Mouse (Mus musculus): ENCODE results near the gene Card11. TPM values are rescaled to one million over a fixed set of nuclear protein-coding genes. Genes with fewer than 3 reads are reported as not detected.
A peak's percentile ranks its signal among the peaks of the same experiment; 100 is the strongest.

The Card11 gene
- total and polyA plus RNA-seq, 3 experiments, result not detected

- Histone ChIP-seq H3K9me3 (replicated peaks) (no peaks in the 10 kb centered on the region), H3K27me3 (ENCODE audit: insufficient read depth, low read length) (no peaks in the 10 kb centered on the region; the same call in 1 of the 2 replicates), H3K36me3 (replicated peaks) (no peaks in the 10 kb centered on the region), H3K4me1 (ENCODE audit: insufficient read depth, low read depth, low read length) (no peaks in the 10 kb centered on the region), H3K4me3 (ENCODE audit: low read depth, low read length) (no peak overlapping the region)
- TF ChIP-seq POLR2AphosphoS5 (IDR thresholded peaks at IDR 0.05; ENCODE audit: insufficient replicate concordance, low read depth, low read length), result no peak
- ATAC-seq (ENCODE audit: extremely low read depth, insufficient number of reproducible peaks, low FRiP score, poor library complexity, severe bottlenecking) (no peak), DNase-seq (ENCODE audit: low spot score) (no peak)
Observed at GRCm38 (mm10) chr5:140854700-140855099, 145.7 kb downstream of the Card11 start.

- H3K36me3 ChIP-seq (replicated peaks), result no peaks in the 10 kb centered on the region
- no peak for DNase-seq (ENCODE audit: low spot score)
- TF ChIP-seq POLR2AphosphoS5 (IDR thresholded peaks at IDR 0.05; ENCODE audit: insufficient replicate concordance, low read depth, low read length) (no peak), CTCF (IDR thresholded peaks at IDR 0.05; ENCODE audit: low read depth, low read length) (no peak), TAL1 (conservative IDR thresholded peaks at IDR 0.05; ENCODE audit: low read depth, low read length) (no peak), GATA2 (IDR thresholded peaks at IDR 0.05; ENCODE audit: borderline replicate concordance, low read depth, low read length) (no peak), GATA1 (IDR thresholded peaks at IDR 0.05; ENCODE audit: borderline replicate concordance, low read length) (no peak)
- H3K4me3 ChIP-seq (ENCODE audit: low read depth, low read length), result no peak overlapping the region
- ATAC-seq (ENCODE audit: extremely low read depth, insufficient number of reproducible peaks, low FRiP score, poor library complexity, severe bottlenecking), result no peak
- H3K27me3 ChIP-seq (ENCODE audit: insufficient read depth, low read length), result no peaks in the 10 kb centered on the region; the same call in 1 of the 2 replicates
- no peaks in the 10 kb centered on the region for H3K4me1 ChIP-seq (ENCODE audit: insufficient read depth, low read depth, low read length)
- H3K9me3 ChIP-seq (replicated peaks), result no peaks in the 10 kb centered on the region
Observed at GRCm38 (mm10) chr5:140853723-140854122, 146.7 kb downstream of the Card11 start.

DNA sequence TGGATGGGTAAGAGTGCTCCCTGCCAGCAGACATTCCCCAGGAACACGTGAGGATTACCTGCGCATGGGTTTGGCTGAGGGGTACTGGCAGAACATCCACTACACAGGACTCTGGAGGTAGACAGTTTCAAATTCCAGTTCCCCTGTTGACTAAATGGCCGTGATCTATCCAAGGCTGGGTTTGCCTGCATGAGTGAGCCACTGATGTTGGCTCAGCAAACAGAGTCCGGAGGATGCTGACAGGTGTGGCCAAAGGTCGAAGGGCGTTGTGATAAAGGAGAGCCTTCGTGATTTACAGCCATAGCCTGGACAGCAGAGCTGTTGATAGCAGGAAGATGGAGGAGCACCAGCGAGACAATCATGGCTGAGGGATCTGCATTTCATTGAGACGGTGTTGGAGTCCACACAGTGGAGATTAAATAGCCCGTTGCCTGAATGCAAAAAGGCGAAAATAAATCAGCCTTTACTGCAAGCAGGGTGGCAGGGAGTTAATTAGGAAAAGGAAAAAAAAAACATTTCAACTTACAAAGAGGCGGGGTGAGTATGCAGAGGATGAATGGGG lies 147.9 kb downstream of the Card11 start:
- no peak for DNase-seq (ENCODE audit: low spot score)

GRCm38 (mm10) chr5:140847300-140847729 lies 153.1 kb downstream of the Card11 start:
- Histone ChIP-seq H3K27me3 (ENCODE audit: insufficient read depth, low read length) (no peaks in the 10 kb centered on the region; the same call in none of the 2 replicates), H3K4me1 (ENCODE audit: insufficient read depth, low read depth, low read length) (no peaks in the 10 kb centered on the region), H3K9me3 (replicated peaks) (no peaks in the 10 kb centered on the region), H3K4me3 (ENCODE audit: low read depth, low read length) (no peak overlapping the region), H3K36me3 (replicated peaks) (no peaks in the 10 kb centered on the region)
- peak; percentile 54 for ATAC-seq (ENCODE audit: extremely low read depth, insufficient number of reproducible peaks, low FRiP score, poor library complexity, severe bottlenecking)
- TF ChIP-seq POLR2AphosphoS5 (IDR thresholded peaks at IDR 0.05; ENCODE audit: insufficient replicate concordance, low read depth, low read length), result no peak
- peak; percentile 50 for TF ChIP-seq CTCF (IDR thresholded peaks at IDR 0.05; ENCODE audit: low read depth, low read length)
- no peak for TF ChIP-seq GATA1 (IDR thresholded peaks at IDR 0.05; ENCODE audit: borderline replicate concordance, low read length)
- peak; percentile 40 for DNase-seq (ENCODE audit: low spot score)

More for the DNA sequence above, 147.9 kb downstream of the Card11 start:
- Histone ChIP-seq H3K27me3 (ENCODE audit: insufficient read depth, low read length) (no peaks in the 10 kb centered on the region; the same call in 1 of the 2 replicates), H3K4me3 (ENCODE audit: low read depth, low read length) (no peak overlapping the region), H3K9me3 (replicated peaks) (no peaks in the 10 kb centered on the region), H3K36me3 (replicated peaks) (no peaks in the 10 kb centered on the region), H3K4me1 (ENCODE audit: insufficient read depth, low read depth, low read length) (no peaks in the 10 kb centered on the region)
- TF ChIP-seq GATA1 (IDR thresholded peaks at IDR 0.05; ENCODE audit: borderline replicate concordance, low read length), result no peak
- no peak for TF ChIP-seq GATA2 (IDR thresholded peaks at IDR 0.05; ENCODE audit: borderline replicate concordance, low read depth, low read length)
- no peak for TF ChIP-seq CTCF (IDR thresholded peaks at IDR 0.05; ENCODE audit: low read depth, low read length)
- no peak for TF ChIP-seq POLR2AphosphoS5 (IDR thresholded peaks at IDR 0.05; ENCODE audit: insufficient replicate concordance, low read depth, low read length)
- no peak for TF ChIP-seq TAL1 (conservative IDR thresholded peaks at IDR 0.05; ENCODE audit: low read depth, low read length)
- ATAC-seq (ENCODE audit: extremely low read depth, insufficient number of reproducible peaks, low FRiP score, poor library complexity, severe bottlenecking), result no peak

DNA sequence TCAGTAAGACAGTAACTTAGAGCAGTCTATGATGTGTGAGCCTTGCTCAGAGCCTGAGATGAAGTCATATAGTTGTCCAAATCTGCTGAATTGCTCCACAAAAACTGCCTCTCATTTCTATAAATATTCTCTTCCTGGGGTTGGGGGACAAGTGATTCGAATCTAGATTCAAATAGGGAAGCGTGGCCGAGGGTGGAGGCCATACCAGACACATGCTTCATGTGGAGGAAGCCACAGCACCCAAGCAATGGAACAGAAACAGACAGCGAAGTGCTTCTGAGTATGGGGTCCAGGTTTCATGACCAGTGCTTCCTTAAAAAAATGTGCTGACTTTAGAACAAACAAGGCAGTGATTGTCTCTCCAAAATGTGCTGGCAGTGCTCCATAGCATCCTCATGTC lies 158.4 kb downstream of the Card11 start:
- Histone ChIP-seq H3K9me3 (replicated peaks) (no peaks in the 10 kb centered on the region), H3K4me1 (ENCODE audit: insufficient read depth, low read depth, low read length) (no peaks in the 10 kb centered on the region), H3K27me3 (ENCODE audit: insufficient read depth, low read length) (no peaks in the 10 kb centered on the region; the same call in 1 of the 2 replicates), H3K36me3 (replicated peaks) (no peaks in the 10 kb centered on the region), H3K4me3 (ENCODE audit: low read depth, low read length) (no peak overlapping the region)
- DNase-seq (ENCODE audit: low spot score) (no peak), ATAC-seq (ENCODE audit: extremely low read depth, insufficient number of reproducible peaks, low FRiP score, poor library complexity, severe bottlenecking) (no peak)
- no peak for TF ChIP-seq CTCF (IDR thresholded peaks at IDR 0.05; ENCODE audit: low read depth, low read length)
- TF ChIP-seq TAL1 (conservative IDR thresholded peaks at IDR 0.05; ENCODE audit: low read depth, low read length), result no peak
- TF ChIP-seq GATA1 (IDR thresholded peaks at IDR 0.05; ENCODE audit: borderline replicate concordance, low read length), result no peak
- no peak for TF ChIP-seq POLR2AphosphoS5 (IDR thresholded peaks at IDR 0.05; ENCODE audit: insufficient replicate concordance, low read depth, low read length)
- no peak for TF ChIP-seq GATA2 (IDR thresholded peaks at IDR 0.05; ENCODE audit: borderline replicate concordance, low read depth, low read length)

DNA sequence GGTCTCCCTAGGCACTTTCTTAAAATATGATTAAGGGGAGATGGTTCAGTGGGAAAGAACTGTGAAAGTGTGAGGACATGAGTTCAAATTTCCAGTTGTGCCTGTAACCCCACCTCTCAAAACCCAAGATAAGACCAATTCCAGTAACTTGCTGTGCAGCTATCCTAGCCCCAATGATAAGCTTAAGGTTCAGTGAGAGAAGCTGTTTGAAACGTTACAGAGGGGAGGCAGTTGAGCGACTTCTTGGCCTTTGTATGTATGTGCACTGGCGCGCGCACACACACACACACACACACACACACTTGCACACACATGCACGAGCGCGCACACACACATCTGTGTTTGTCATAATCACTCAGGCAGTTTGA lies 169.3 kb downstream of the Card11 start:
- H3K27me3 ChIP-seq (ENCODE audit: insufficient read depth, low read length), result no peaks in the 10 kb centered on the region; the same call in 1 of the 2 replicates
- H3K4me3 ChIP-seq (ENCODE audit: low read depth, low read length), result peak overlapping the region; percentile 89; the same call in 1 of the 2 replicates
- ATAC-seq (ENCODE audit: extremely low read depth, insufficient number of reproducible peaks, low FRiP score, poor library complexity, severe bottlenecking), result no peak
- H3K36me3 ChIP-seq (replicated peaks), result peaks cover 11% of the 10 kb centered on the region
- no peak for TF ChIP-seq GATA2 (IDR thresholded peaks at IDR 0.05; ENCODE audit: borderline replicate concordance, low read depth, low read length)
- no peak for TF ChIP-seq POLR2AphosphoS5 (IDR thresholded peaks at IDR 0.05; ENCODE audit: insufficient replicate concordance, low read depth, low read length)
- TF ChIP-seq CTCF (IDR thresholded peaks at IDR 0.05; ENCODE audit: low read depth, low read length), result no peak
- no peaks in the 10 kb centered on the region; the same call in 1 of the 2 replicates for H3K9me3 ChIP-seq (replicated peaks)
- H3K4me1 ChIP-seq (ENCODE audit: insufficient read depth, low read depth, low read length), result peaks cover 32% of the 10 kb centered on the region
- no peak for DNase-seq (ENCODE audit: low spot score)

All from G1E (cell line).